ENCODE assay signal across 10 mouse cellular contexts in the genomic region with DNA sequence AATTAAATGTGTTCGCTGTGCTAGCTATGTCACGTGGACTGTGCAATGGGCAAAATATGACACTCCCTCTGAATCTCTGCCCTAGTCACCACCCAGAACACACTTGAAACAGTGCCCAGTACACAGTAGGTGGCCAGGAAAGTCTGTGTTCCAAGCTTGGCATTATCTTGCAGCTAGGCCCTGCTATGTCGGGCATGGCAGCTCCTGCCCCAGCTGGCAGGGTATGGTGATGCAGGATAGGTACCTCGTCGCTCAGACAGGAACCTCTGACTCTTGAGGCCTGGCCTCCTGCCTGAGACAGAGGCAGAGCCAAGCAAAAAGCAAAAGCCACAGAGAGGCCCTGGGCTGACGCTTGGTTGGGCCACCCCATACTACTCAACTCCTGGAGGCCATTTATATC. TPM values are rescaled to one million over a fixed set of nuclear protein-coding genes. Genes with fewer than 3 reads are reported as not detected.
DNase-seq lines count a peak whose midpoint lies in the region; ATAC-seq lines count a peak whose summit lies in the region.
"Had no signal": no experiment of that assay in that cellular context is flagged by ENCODE, and none has a peak within 500 bp of the region (broad histone marks: within the 10 kb centered on the region; RNA-seq: fewer than 3 reads in every experiment).

No protein-coding gene starts in this region.

- H3K9ac ChIP-seq in midbrain, embryonic 15.5 days, result no peak overlapping the region
- H3K9ac ChIP-seq: liver, embryonic 14.5 days had no signal

- peak; percentile 71 for DNase-seq in adrenal gland, postnatal 14 days
- DNase-seq in adrenal gland, adult 18-20 months (ENCODE audit: low spot score in 2 of 2), result no peak
- no peak for DNase-seq in midbrain, embryonic 10.5 days (ENCODE audit: low spot score)
- no peak for DNase-seq in embryonic facial prominence, embryonic 10.5 days (ENCODE audit: low spot score)
- no peak for DNase-seq in embryo, embryonic 9.5 days (ENCODE audit: extremely low spot score)
- no peak for DNase-seq in kidney, postnatal 36 days

- no peaks in the 10 kb centered on the region for H3K9me3 ChIP-seq in midbrain, embryonic 10.5 days (replicated peaks)
- no peaks in the 10 kb centered on the region for H3K9me3 ChIP-seq in midbrain, embryonic 15.5 days
- no peaks in the 10 kb centered on the region for H3K9me3 ChIP-seq in embryonic facial prominence, embryonic 10.5 days

- H3K27me3 ChIP-seq in midbrain, embryonic 10.5 days (ENCODE audit: low read depth, poor library complexity, severe bottlenecking), result peaks cover 70% of the 10 kb centered on the region
- no peaks in the 10 kb centered on the region for H3K27me3 ChIP-seq in midbrain, embryonic 15.5 days (replicated peaks)
- H3K27me3 ChIP-seq in embryonic facial prominence, embryonic 10.5 days (replicated peaks; ENCODE audit: low read depth, poor library complexity, severe bottlenecking), result peaks cover 74% of the 10 kb centered on the region

- H3K4me2 ChIP-seq in midbrain, embryonic 15.5 days, result no peak overlapping the region

- 77% methylated on average over 6 of the region's 6 CpGs for WGBS in midbrain, embryonic 10.5 days
- 69% methylated on average over 6 of the region's 6 CpGs for WGBS in midbrain, embryonic 15.5 days
- 72% methylated on average over 6 of the region's 6 CpGs for WGBS in embryonic facial prominence, embryonic 10.5 days

- H3K4me3 ChIP-seq in midbrain, embryonic 10.5 days, result no peak overlapping the region
- no peak overlapping the region for H3K4me3 ChIP-seq in midbrain, embryonic 15.5 days
- H3K4me3 ChIP-seq in embryonic facial prominence, embryonic 10.5 days, result no peak overlapping the region

- peaks cover 57% of the 10 kb centered on the region for H3K4me1 ChIP-seq in midbrain, embryonic 10.5 days
- H3K4me1 ChIP-seq in midbrain, embryonic 15.5 days, result peaks cover 47% of the 10 kb centered on the region
- peaks cover 52% of the 10 kb centered on the region for H3K4me1 ChIP-seq in embryonic facial prominence, embryonic 10.5 days

- H3K27ac ChIP-seq in midbrain, embryonic 10.5 days (replicated peaks), result 0 out of 2 replicates have a peak overlapping the region, but pooled peaks have one; percentile 28
- no peak overlapping the region for H3K27ac ChIP-seq in midbrain, embryonic 15.5 days
- 0 out of 2 replicates have a peak overlapping the region, but pooled peaks have one; percentile 20 for H3K27ac ChIP-seq in embryonic facial prominence, embryonic 10.5 days (replicated peaks)
- H3K27ac ChIP-seq: kidney, postnatal 0 days; liver, embryonic 14.5 days had no signal

- no peaks in the 10 kb centered on the region for H3K36me3 ChIP-seq in midbrain, embryonic 10.5 days
- H3K36me3 ChIP-seq in midbrain, embryonic 15.5 days (replicated peaks), result no peaks in the 10 kb centered on the region
- no peaks in the 10 kb centered on the region for H3K36me3 ChIP-seq in embryonic facial prominence, embryonic 10.5 days (replicated peaks)

- ATAC-seq in midbrain, embryonic 15.5 days (replicated peaks), result no peak
- ATAC-seq in hematopoietic stem cell, adult 5-6 weeks (replicated peaks in 1 of 2; ENCODE audit: insufficient read depth in 1 of 2, low FRiP score in 2 of 2, low TSS enrichment in 1 of 2, low read depth in 1 of 2, poor library complexity in 2 of 2, severe bottlenecking in 2 of 2), result peak; percentile 80 to 82

RNA-seq across cellular contexts. Expression of a gene that starts 57.9 kb away (rescaled TPM):
- 22.7 and 29.5 TPM in 2 replicates for total RNA-seq in adrenal gland, postnatal 14 days (2021)
- total RNA-seq in adrenal gland, adult 18-20 months (2021), result 10 to 100 TPM; 20.4 to 24.5 TPM
- 9.4 and 12.4 TPM in 2 replicates for polyA plus RNA-seq in midbrain, embryonic 10.5 days (2016; fragmentation: Nextera tagmentation; extraction: Ambion mirVana)
- polyA plus RNA-seq in midbrain, embryonic 15.5 days (2015; fragmentation: Nextera tagmentation; extraction: Ambion mirVana), result 32.5 and 35.4 TPM in 2 replicates
- 13.9 and 15.2 TPM in 2 replicates for polyA plus RNA-seq in embryonic facial prominence, embryonic 10.5 days (2016; fragmentation: Nextera tagmentation; extraction: Ambion mirVana)
- 24.6 and 25.4 TPM in 2 replicates for total RNA-seq in hematopoietic stem cell, adult 5-6 weeks (2017)
